Mouse (Mus musculus): ENCODE results near the gene Krtap1-5.

The Krtap1-5 gene

GRCm38 (mm10) chr11:99547892-99548291 lies 32.9 kb downstream of the Krtap1-5 start:
- DNase-seq (ENCODE audit: low spot score): no peak

- peak; percentile 41 for DNase-seq (ENCODE audit: low spot score)
These were observed 41.1 kb downstream of the Krtap1-5 start for GRCm38 (mm10) chr11:99539721-99540120.

Data from left cerebral cortex, adult 11 months (tissue).